Mouse (Mus musculus) embryonic facial prominence, embryonic 15.5 days (tissue): ENCODE data around the gene Tsku. TPM values are rescaled to one million over a fixed set of nuclear protein-coding genes. Genes with fewer than 3 reads are reported as not detected.

Experiments
- ATAC-seq: fragments of 200-750 bp; cut with Nextera tagmentation; 2 replicates; pipeline ENCODE4 v1.8.0; 2017; ENCODE audit warnings: low read depth, moderate TSS enrichment; ENCODE audit not compliant: insufficient number of reproducible peaks, low FRiP score, low TSS enrichment
- H3K27ac ChIP-seq: fragments of 300-500 bp; sonication (generic); replicated peaks from 2 replicates; pipeline ENCODE4 v1.5.1; 2015; ENCODE audit warnings: mild to moderate bottlenecking, inconsistent platforms
- H3K27me3 ChIP-seq: fragments of 300-500 bp; sonication (generic); 2 replicates; pipeline ENCODE4 v1.6.1; 2015; ENCODE audit warnings: inconsistent platforms
- H3K36me3 ChIP-seq: fragments of 300-500 bp; sonication (generic); 2 replicates; pipeline ENCODE4 v1.6.1; 2015; ENCODE audit warnings: mild to moderate bottlenecking, inconsistent platforms
- H3K4me1 ChIP-seq: fragments of 300-500 bp; sonication (generic); 2 replicates; pipeline ENCODE4 v1.6.1; 2015; ENCODE audit warnings: inconsistent platforms
- H3K4me2 ChIP-seq: fragments of 300-500 bp; sonication (generic); replicated peaks from 2 replicates; pipeline ENCODE4 v1.6.1; 2015; ENCODE audit warnings: mild to moderate bottlenecking, inconsistent platforms
- H3K4me3 ChIP-seq: fragments of 300-500 bp; sonication (generic); replicated peaks from 2 replicates; pipeline ENCODE4 v1.5.1; 2015; ENCODE audit warnings: mild to moderate bottlenecking, inconsistent platforms
- H3K9ac ChIP-seq: fragments of 300-500 bp; sonication (generic); 2 replicates; pipeline ENCODE4 v1.6.1; 2015; ENCODE audit warnings: inconsistent platforms
- H3K9me3 ChIP-seq: fragments of 300-500 bp; sonication (generic); replicated peaks from 2 replicates; pipeline ENCODE4 v1.6.1; 2016; ENCODE audit warnings: inconsistent platforms
- WGBS: fragments of 180-500 bp; shearing (Covaris S2); methylation state at CpG from one replicate; pipeline ENCODE4 v1.1.7; 2015; 5-methylcytosine and 5-hydroxymethylcytosine counted together
- polyA plus RNA-seq: library from polyadenylated mRNA; unstranded; fragments of >200 nt; fragmentation: Nextera tagmentation; extraction: Ambion mirVana; gene quantifications from 2 replicates; pipeline ENCODE4 v1.2.1, GENCODE M21; 2015

Gene Tsku
- polyA plus RNA-seq, 1 experiment from 2014 or later, result 20.7 TPM

DNA sequence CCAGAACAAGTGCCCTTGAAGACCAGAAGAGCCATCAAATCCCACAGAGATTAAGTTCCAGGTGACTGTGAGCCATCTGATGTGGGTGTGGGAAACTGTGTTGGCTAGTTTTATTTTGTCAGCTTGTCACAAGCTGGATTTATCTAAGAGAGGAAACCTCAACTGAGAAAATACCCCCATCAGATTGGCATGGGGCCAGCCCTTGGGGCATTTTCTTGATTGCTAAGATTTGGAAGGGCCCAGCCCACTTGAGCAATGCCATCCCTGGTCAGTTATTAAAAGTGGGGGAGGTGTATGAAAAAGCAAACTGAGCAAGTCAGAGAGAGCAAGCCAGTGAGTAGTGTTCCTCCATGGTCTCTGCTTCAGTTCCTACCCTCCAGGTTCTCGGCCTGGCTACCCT, 36.9 kb downstream of the Tsku start:
- WGBS, result 48% methylated on average over 1 of the region's 1 CpGs
- Histone ChIP-seq H3K4me3 (no peak overlapping the region), H3K9ac (no peak overlapping the region), H3K4me2 (no peak overlapping the region), H3K27ac (no peak overlapping the region), H3K36me3 (no peaks in the 10 kb centered on the region), H3K9me3 (no peaks in the 10 kb centered on the region), H3K27me3 (no peaks in the 10 kb centered on the region), H3K4me1 (peaks cover 11% of the 10 kb centered on the region)
- no peak for ATAC-seq

DNA sequence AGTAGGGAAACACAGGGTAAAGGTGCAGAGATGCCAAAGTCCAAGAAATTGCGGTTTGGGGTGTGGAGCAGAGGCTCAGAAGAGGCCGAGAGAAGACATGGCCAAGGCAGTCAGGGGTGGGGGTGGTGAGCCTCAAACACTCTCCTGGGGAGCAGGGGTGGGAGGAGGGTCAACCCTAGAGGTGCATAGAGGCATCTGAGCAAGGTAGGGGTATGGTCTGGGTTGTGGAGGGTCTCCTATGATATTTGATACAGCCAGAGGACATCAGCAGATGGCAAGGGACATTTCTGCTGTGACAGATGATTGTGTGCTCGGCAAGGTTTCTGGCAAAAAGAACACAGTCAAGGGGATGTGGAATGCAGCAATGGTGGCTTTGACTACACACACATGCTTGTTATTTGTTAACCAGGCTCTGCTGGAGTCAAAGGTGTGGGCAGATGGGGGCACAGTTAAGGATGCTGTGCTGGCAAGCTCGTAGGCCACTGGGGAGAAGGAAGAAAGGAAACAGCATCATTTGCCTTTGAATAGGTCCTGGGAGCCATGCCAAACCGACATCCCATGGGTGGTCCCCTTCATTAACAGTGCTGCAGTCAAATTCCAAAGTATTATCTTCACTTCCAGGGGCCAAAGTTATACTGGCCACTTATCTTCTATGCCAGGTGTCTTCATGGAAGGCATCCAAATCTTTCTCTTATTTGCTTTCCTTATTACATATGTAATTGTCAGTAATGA, 37.7 kb downstream of the Tsku start:
- 36% methylated on average over 5 of the region's 5 CpGs for WGBS
- ATAC-seq, result peak; percentile 48; the same call in 1 of the 2 replicates
- Histone ChIP-seq H3K9me3 (no peaks in the 10 kb centered on the region), H3K4me2 (no peak overlapping the region), H3K27me3 (no peaks in the 10 kb centered on the region), H3K4me1 (peaks cover 11% of the 10 kb centered on the region), H3K9ac (no peak overlapping the region), H3K4me3 (no peak overlapping the region), H3K27ac (no peak overlapping the region), H3K36me3 (no peaks in the 10 kb centered on the region)

DNA sequence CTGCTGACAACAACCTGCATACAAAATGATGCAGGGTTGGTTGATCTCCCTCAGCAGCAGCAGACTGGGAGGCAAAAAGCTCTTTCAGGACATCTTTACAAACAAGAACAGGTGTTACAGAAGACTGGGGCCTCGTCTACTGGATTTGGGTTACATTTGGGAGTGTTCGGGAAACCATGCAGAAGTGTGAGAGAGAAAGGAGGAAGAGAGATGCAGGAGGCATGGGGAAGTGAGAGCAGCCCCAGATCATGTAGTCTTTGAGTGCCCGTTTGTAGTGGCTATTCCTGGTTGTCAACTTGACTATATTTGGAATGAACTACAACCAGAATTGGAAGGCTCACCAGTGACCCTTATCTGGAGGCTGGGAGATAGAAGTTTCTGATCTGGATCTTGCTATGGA, 38.7 kb downstream of the Tsku start:
- WGBS, result 53% methylated on average over 3 of the region's 3 CpGs
- Histone ChIP-seq H3K4me1 (peaks cover 11% of the 10 kb centered on the region), H3K4me3 (no peak overlapping the region), H3K9me3 (no peaks in the 10 kb centered on the region), H3K27me3 (no peaks in the 10 kb centered on the region), H3K27ac (no peak overlapping the region), H3K36me3 (no peaks in the 10 kb centered on the region), H3K4me2 (no peak overlapping the region), H3K9ac (no peak overlapping the region)
- ATAC-seq, result no peak

DNA sequence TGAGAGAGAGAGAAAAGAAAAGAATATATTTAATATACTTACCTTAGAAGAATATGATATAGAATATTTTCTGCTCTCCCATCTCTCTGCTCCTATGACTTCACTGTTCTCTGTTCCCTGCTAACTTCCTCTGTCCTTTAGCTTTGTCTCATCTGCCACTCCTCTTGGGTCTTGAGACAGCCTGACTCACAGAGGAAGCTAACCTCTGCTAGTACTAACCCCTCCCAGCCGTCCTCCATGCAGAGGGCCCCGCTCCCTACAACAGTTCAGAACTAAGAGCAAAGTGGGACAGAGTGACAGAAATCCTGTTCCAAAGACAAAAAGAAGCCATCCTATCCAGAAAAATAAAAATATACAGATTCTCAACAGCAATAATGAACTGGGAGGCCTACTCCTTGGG, 40.0 kb downstream of the Tsku start, which contains the start of gene Acer3:
TSS of gene Acer3 (minus strand) at position 126 of the 400 bp plus-strand sequence.
- no peak within 1 kb of the TSS for H3K4me2 ChIP-seq

DNA sequence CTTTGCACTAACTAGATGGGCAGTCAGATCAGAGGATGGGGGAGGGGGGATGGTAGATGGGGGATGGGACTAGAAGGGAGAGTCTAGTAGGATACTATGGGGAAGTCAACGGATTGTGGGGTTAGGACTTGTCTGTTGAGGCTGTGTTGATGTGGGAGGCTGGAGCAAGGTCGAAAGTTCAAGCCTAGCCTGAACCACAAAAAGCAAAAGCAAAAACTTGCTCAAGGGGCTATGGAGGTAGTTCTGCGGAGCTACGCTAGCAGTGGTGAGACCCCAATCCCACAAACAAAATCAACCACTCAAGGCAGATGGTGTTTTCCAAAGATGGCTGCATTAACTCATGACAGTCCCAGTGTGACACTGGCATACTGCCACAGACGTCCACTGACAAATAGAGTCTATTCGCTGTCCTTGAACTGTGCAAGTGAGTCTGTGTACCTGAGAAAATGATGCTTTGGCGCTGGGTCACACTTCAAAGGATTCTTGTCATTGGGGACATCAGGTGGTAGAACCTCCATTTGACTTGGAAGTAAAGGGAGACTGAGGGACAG, 41.0 kb downstream of the Tsku start:
- ATAC-seq, result no peak
- 75% methylated on average over 7 of the region's 7 CpGs for WGBS

More for the DNA sequence above, 40.0 kb downstream of the Tsku start, which contains the start of gene Acer3:
- 77% methylated on average over 2 of the region's 2 CpGs for WGBS
- Histone ChIP-seq H3K9ac (no peak within 1 kb of the TSS), H3K9me3 (no peaks in the 10 kb centered on the region), H3K36me3 (no peaks in the 10 kb centered on the region), H3K4me1 (peaks cover 11% of the 10 kb centered on the region), H3K27ac (no peak within 1 kb of the TSS), H3K4me3 (no peak within 1 kb of the TSS), H3K27me3 (no peaks in the 10 kb centered on the region)
- ATAC-seq, result no peak

DNA sequence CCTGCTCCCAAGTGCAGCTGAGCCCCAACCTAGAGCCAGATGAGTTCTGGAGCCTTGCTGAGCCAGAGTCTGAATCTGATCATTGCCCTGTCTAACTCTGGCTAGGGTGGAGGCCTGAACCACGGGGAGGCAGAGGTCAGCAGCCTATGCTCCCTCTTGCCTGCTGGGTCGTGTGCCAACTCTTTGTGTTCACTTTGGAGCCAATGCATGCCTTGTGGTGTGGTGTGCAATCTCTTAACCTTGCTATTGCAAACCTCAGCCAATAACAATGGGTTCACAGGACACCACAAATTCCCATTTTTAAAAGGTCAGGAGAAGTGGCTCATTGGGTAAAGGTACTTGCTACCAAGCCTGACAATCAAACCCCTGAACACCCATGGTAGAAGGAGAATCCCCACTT, 44.6 kb downstream of the Tsku start:
- H3K27ac ChIP-seq, result no peak overlapping the region
- no peaks in the 10 kb centered on the region for H3K4me1 ChIP-seq
- no peak overlapping the region for H3K4me2 ChIP-seq
- H3K9ac ChIP-seq, result no peak overlapping the region
- no peaks in the 10 kb centered on the region for H3K9me3 ChIP-seq
- WGBS, result 44% methylated on average over 2 of the region's 2 CpGs
- no peaks in the 10 kb centered on the region for H3K36me3 ChIP-seq
- H3K27me3 ChIP-seq, result no peaks in the 10 kb centered on the region
- no peak overlapping the region for H3K4me3 ChIP-seq
- no peak for ATAC-seq

More for the DNA sequence above, 41.0 kb downstream of the Tsku start:
- no peaks in the 10 kb centered on the region for H3K27me3 ChIP-seq
- no peak overlapping the region for H3K4me3 ChIP-seq
- H3K36me3 ChIP-seq, result no peaks in the 10 kb centered on the region
- H3K4me1 ChIP-seq, result peaks cover 11% of the 10 kb centered on the region
- H3K9me3 ChIP-seq, result no peaks in the 10 kb centered on the region
- no peak overlapping the region for H3K27ac ChIP-seq
- no peak overlapping the region for H3K9ac ChIP-seq
- H3K4me2 ChIP-seq, result no peak overlapping the region

DNA sequence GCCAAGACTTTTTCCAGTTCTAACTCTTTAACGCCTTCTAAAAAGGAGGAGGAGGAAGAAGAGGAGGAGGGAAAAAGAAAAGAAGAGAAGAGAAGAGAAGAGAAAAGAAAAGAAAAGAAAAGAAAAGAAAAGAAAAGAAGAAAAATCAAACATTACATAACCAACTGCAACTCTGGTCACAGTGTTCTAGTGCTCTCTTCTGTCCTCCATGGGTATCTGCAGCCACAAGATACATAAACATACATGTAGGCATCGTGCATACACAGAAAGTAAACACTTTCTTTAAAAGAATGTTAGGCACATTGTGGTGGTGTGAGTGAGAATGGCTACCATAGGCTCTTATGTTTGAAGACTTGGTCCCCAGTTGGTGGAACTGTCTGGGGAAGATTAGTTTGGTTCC, 46.0 kb downstream of the Tsku start:
- Histone ChIP-seq H3K27ac (no peak overlapping the region), H3K4me2 (no peak overlapping the region), H3K27me3 (no peaks in the 10 kb centered on the region), H3K9ac (no peak overlapping the region), H3K4me3 (no peak overlapping the region), H3K4me1 (no peaks in the 10 kb centered on the region), H3K36me3 (no peaks in the 10 kb centered on the region), H3K9me3 (no peaks in the 10 kb centered on the region)
- WGBS, result 71% methylated on average over 2 of the region's 2 CpGs
- no peak for ATAC-seq

DNA sequence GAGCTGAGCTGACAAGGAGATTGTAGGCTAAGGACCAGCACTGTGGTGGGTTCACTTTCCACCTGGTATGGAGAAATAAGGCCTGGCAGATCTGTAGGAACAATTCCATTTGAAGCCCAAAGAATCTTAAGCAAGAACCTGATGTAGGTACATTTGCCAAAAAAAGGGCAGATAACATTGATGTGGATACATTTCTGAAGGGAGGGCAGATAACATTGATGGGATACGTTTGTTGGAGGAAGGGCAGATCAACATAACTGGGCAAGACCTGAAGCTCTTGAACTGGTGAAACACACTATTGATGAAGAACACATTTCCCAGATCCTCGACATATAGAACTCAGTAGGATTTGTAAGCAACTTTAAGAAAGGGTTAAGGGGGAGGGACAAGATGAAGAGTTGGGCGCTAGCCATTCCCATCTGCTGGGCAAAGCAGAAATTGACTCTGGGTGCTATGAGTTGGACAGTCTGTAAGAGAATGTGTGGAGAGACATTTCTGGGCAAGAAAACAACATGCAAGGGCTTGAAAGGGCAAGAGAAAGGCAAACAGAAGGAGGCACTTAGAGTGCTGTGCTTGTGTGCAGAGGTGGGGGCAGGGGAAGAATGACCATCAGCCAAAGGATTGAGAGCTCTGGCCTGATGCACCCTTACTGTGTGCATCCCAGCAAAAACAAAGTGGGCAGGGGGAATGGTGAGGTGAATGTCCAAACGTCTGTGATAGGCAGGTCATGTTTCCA, 48.8 kb downstream of the Tsku start:
- no peak overlapping the region for H3K4me3 ChIP-seq
- H3K9ac ChIP-seq, result no peak overlapping the region
- H3K4me1 ChIP-seq, result peaks cover 9% of the 10 kb centered on the region
- no peak overlapping the region for H3K4me2 ChIP-seq
- H3K27ac ChIP-seq, result no peak overlapping the region
- H3K36me3 ChIP-seq, result no peaks in the 10 kb centered on the region
- no peaks in the 10 kb centered on the region for H3K9me3 ChIP-seq
- no peak for ATAC-seq
- H3K27me3 ChIP-seq, result no peaks in the 10 kb centered on the region
- 47% methylated on average over 4 of the region's 4 CpGs for WGBS

DNA sequence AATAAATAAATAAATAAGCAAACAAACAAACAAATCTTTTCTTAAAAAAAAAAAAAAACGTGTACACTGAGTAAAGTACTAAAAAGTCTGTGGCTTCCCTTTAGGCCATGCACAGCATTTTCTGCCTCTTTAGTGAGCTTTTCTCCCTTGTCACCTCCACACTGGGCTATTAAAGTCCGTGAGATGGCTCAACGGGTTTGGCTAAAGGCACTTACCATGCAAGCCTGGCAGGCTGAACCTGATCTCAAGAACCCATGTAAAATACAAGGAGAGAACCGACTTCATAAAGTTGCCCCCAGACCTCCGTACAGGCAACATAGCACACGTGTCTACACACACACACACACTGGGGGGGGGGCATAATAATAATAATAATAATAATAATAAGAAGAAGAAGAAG, 50.9 kb downstream of the Tsku start:
- ATAC-seq, result no peak
- Histone ChIP-seq H3K27ac (no peak overlapping the region), H3K27me3 (no peaks in the 10 kb centered on the region), H3K9ac (no peak overlapping the region), H3K4me1 (peaks cover 9% of the 10 kb centered on the region), H3K9me3 (no peaks in the 10 kb centered on the region), H3K36me3 (no peaks in the 10 kb centered on the region), H3K4me2 (no peak overlapping the region), H3K4me3 (no peak overlapping the region)
- 51% methylated on average over 6 of the region's 6 CpGs for WGBS

DNA sequence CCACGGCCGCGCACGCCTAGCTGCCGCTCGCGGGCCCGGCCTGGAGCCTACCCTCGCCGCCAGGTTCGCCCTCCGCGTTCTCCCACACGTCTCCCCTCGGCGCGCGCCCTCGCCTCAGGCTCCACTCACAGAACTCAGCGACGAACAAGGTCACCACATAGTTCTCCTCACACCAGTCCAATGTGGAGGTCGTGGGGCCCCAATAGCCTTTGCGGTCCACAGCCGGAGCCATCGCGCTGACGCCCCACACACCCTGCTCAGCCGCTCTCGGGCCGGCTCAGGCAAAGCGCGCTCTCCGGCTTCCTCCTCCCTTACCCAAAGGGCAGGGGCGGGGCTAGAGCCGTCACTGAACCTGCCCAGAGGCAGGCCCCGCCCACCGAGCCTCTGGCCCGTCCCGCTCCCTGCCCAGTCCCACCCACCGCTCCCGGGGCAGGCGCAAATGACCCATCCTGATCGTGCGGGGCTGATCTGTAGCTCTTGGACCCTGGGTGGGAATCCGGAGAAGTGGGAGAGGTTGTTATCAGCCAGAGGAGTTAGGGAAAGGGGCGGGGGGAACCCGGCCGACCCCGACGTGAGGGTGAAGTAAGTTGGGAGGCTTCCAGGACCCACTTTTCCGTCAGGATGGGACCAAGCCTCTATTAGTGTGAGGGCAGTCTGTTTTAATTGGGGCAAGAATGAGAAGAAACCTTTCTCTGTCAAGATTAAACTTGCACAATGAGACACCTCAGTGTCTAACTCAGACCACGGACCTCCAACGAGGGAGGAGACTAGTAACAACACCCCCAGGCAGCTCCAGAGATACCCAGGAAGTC, 51.7 kb downstream of the Tsku start:
- Histone ChIP-seq H3K27me3 (no peaks in the 10 kb centered on the region), H3K27ac (peak overlapping the region; percentile 70), H3K4me1 (peaks cover 9% of the 10 kb centered on the region), H3K36me3 (no peaks in the 10 kb centered on the region), H3K4me3 (peak overlapping the region; percentile 87), H3K9ac (peak overlapping the region; percentile 54), H3K9me3 (no peaks in the 10 kb centered on the region), H3K4me2 (peak overlapping the region; percentile 75)
- WGBS, result under 1% methylated on average over 53 of the region's 53 CpGs
- peak; percentile 98 for ATAC-seq
